Mouse (Mus musculus) Patski (cell line): ENCODE measurements around the gene Abr. TPM values are rescaled to one million over a fixed set of nuclear protein-coding genes. Genes with fewer than 3 reads are reported as not detected.

Experiments
- ATAC-seq: fragments of 100-300 bp; one replicate; pipeline ENCODE4 v1.8.0; 2021
- CTCF ChIA-PET: fragments of 350-600 bp; sonication (Branson Sonifier 250); formaldehyde crosslinking; loops from one replicate; lab custom pipeline; 2022; ENCODE audit warnings: inconsistent platforms; lab: Charles Lee
- POLR2A ChIA-PET: fragments of 350-600 bp; sonication (Branson Sonifier 250); formaldehyde crosslinking; loops from one replicate; lab custom pipeline; 2022; ENCODE audit warnings: antibody characterized with exemption, inconsistent platforms; lab: Charles Lee
- DNase-seq: peaks from one replicate; pipeline ENCODE4 v3.0.0-alpha.2; 2011; ENCODE audit warnings: low read depth, low spot score
- H3K27me3 ChIP-seq: fragments of 371-371 bp; one replicate; pipeline ENCODE4 v1.5.1; 2021
- CTCF ChIP-seq: fragments of 100-300 bp; IDR thresholded peaks from one replicate; pipeline ENCODE4 v1.5.1; 2021
- in situ Hi-C: fragments of 300-500 bp; cut with MboI; formaldehyde crosslinking; loops from 3 replicates; pipeline ENCODE4 v1.11.1; 2018; ENCODE audit warnings: low pct_unique_long_range_greater_than_20kb, mixed read lengths
- polyA plus RNA-seq: library from polyadenylated mRNA; unstranded; gene quantifications from one replicate; pipeline ENCODE4 v1.2.3, GENCODE M21; 2021

The Abr gene
- polyA plus RNA-seq, 1 experiment from 2014 or later, result 136 TPM

DNA sequence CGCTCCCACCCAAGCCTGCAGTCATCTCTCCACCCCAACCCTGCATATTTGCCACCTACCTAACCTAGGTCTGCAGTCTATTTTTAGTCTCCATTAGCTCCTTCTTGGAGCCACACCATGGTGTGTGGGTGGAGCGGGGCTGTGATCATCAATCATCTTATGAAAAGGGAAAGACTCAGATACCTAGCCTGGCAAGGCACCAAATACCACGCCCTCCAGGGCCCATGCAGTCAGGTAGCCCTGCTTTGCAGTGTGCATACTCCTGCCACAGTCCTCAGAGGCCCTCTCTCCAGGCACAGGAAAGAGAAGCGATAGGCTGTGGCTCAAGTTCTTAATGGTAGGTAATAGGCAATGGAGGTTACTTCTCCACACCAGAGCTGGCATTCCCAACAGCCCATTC is 128.9 kb downstream of the Abr start:
- in situ Hi-C loops, result no loop called here
- ATAC-seq, result no peak
- ChIA-PET POLR2A (interaction anchor here (1.1 kb wide), 1 partner anchor 15 kb away, joined by 3 read pairs; no protein-coding TSS in a partner anchor), CTCF (interaction anchor here (0.9 to 1.6 kb wide), 7 partner anchors 9 to 48 kb away, joined by 3 to 4 read pairs (median 3); no protein-coding TSS in a partner anchor)
- H3K27me3 ChIP-seq, result no peaks in the 10 kb centered on the region
- DNase-seq, result no peak
- TF ChIP-seq CTCF, result no peak

DNA sequence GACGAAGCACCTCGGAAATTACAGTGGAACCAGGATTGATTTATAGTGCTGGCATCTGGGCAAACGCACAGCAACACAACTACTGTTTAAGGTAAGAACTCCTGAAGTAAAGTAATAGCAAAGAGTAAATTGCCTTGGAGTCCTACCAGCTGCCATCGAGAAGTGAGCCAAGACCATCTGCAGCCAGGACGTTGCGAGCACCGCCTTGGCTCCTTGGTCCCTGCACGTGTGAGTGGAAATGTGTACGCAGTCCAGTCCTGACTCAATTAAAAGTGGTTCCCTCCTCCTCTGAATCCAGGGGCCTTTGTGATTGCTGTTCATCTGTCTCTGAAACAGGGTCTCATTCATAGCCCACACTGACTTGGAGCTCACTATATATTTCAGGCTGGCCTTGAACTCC is 130.3 kb downstream of the Abr start:
- no peaks in the 10 kb centered on the region for H3K27me3 ChIP-seq
- no peak for DNase-seq
- ChIA-PET CTCF (interaction anchor here (3.5 kb wide), 1 partner anchor 12 kb away, joined by 14 read pairs; no protein-coding TSS in a partner anchor), POLR2A (interaction anchor here (0.9 kb wide), 1 partner anchor 9 kb away, joined by 3 read pairs; no protein-coding TSS in a partner anchor)
- no peak for TF ChIP-seq CTCF
- no peak for ATAC-seq
- in situ Hi-C loops, result no loop called here

GRCm38 (mm10) chr11:76489407-76489806 is 132.7 kb downstream of the Abr start:
- ATAC-seq (no peak), DNase-seq (no peak)
- ChIA-PET CTCF (interaction anchor here (3.5 kb wide), 1 partner anchor 10 kb away, joined by 14 read pairs; no protein-coding TSS in a partner anchor), POLR2A (no interaction called here)
- in situ Hi-C loops, result no loop called here
- no peak for TF ChIP-seq CTCF
- H3K27me3 ChIP-seq, result no peaks in the 10 kb centered on the region

GRCm38 (mm10) chr11:76487024-76487423 is 135.1 kb downstream of the Abr start:
- in situ Hi-C loops, result no loop called here
- no peak for TF ChIP-seq CTCF
- H3K27me3 ChIP-seq, result no peaks in the 10 kb centered on the region
- CTCF ChIA-PET, result interaction anchor here (1.3 kb wide), 1 partner anchor 30 kb away, joined by 5 read pairs; no protein-coding TSS in a partner anchor
- ATAC-seq (no peak), DNase-seq (no peak)
- POLR2A ChIA-PET, result no interaction called here

- no peak for TF ChIP-seq CTCF
- no peak for ATAC-seq
- CTCF ChIA-PET, result interaction anchor here (1.3 to 1.5 kb wide), 2 partner anchors 10 to 24 kb away, joined by 3 read pairs; no protein-coding TSS in a partner anchor
- in situ Hi-C loops, result no loop called here
- H3K27me3 ChIP-seq, result no peaks in the 10 kb centered on the region
- POLR2A ChIA-PET, result no interaction called here
- DNase-seq, result no peak
Observed at GRCm38 (mm10) chr11:76484033-76484432, 138.1 kb downstream of the Abr start.

DNA sequence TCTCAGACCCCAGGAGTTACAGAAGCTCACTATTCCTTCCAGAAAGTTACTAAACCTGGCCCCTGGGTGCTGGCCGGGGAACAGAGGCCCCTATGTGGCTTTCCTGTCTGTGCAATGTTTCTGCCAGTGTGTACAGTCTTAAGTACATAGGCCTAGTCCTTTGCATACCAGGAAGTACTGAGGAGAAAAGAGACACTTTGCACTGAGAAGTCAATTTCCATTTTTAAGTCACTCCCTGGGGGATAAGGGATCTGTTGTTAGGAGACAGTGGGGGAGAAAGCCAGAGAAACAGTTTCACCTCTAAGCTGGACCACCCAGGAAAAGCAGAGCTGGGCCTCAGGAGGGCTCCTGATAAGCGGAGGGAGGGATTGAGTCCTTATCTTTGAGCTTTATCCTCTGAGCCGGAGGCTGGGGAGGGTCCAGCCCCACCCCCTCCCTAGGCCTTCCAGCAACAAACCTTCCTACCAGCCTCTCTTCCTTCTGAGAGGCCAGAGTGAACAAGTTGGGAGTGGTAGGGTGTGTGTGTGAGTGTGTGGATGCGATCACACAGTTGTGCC is 138.9 kb downstream of the Abr start:
- in situ Hi-C loops, result no loop called here
- CTCF ChIA-PET, result interaction anchor here (1.0 to 1.5 kb wide), 3 partner anchors 10 to 29 kb away, joined by 3 read pairs; no protein-coding TSS in a partner anchor
- ATAC-seq, result no peak

GRCm38 (mm10) chr11:76482697-76483096 is 139.4 kb downstream of the Abr start:
- POLR2A ChIA-PET, result interaction anchor here (0.7 to 0.9 kb wide), 2 partner anchors 9 to 13 kb away, joined by 3 to 4 read pairs; no protein-coding TSS in a partner anchor
- H3K27me3 ChIP-seq, result no peaks in the 10 kb centered on the region
- TF ChIP-seq CTCF, result no peak
- CTCF ChIA-PET, result interaction anchor here (1.0 to 1.5 kb wide), 3 partner anchors 11 to 28 kb away, joined by 3 read pairs; no protein-coding TSS in a partner anchor
- in situ Hi-C loops, result no loop called here
- ATAC-seq (no peak), DNase-seq (no peak)

More for the DNA sequence above, 138.9 kb downstream of the Abr start:
- no peaks in the 10 kb centered on the region for H3K27me3 ChIP-seq
- no peak for TF ChIP-seq CTCF
- POLR2A ChIA-PET, result interaction anchor here (0.6 to 0.9 kb wide), 2 partner anchors 8 to 147 kb away, joined by 3 read pairs; no protein-coding TSS in a partner anchor
- DNase-seq, result no peak

DNA sequence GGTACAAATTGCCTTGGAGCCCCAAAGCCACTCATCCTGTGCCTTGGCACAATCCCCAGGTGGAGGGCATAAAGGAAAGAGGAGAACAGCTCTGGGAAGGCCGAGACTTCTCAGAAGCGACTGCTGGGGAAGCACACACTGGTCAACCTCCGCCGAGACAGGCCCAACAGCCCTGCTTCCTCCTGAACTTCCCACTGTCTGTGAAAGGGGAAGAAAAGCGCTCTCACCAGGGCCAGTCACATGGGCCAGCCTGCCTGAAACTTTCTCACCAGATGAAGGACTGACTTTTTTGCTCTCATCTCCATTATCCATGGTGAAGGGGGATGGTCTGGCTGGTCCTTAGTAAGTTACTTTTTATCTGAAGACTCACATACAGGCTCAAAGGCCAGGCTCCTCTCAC is 139.9 kb downstream of the Abr start:
- no peak for TF ChIP-seq CTCF
- no peaks in the 10 kb centered on the region for H3K27me3 ChIP-seq
- ATAC-seq (no peak), DNase-seq (no peak)
- in situ Hi-C loops, result no loop called here
- POLR2A ChIA-PET, result interaction anchor here (0.7 to 0.9 kb wide), 2 partner anchors 9 to 12 kb away, joined by 3 to 4 read pairs; no protein-coding TSS in a partner anchor
- CTCF ChIA-PET, result interaction anchor here (1.0 to 1.4 kb wide), 2 partner anchors 11 to 14 kb away, joined by 3 read pairs; no protein-coding TSS in a partner anchor

GRCm38 (mm10) chr11:76479729-76480128 is 142.4 kb downstream of the Abr start:
- ChIA-PET CTCF (interaction anchor here (1.2 to 2.7 kb wide), 5 partner anchors 11 to 25 kb away, joined by 3 to 14 read pairs (median 9); no protein-coding TSS in a partner anchor), POLR2A (no interaction called here)
- no peak for TF ChIP-seq CTCF
- peak; percentile 4 for ATAC-seq
- DNase-seq, result no peak
- no peaks in the 10 kb centered on the region for H3K27me3 ChIP-seq
- in situ Hi-C loops, result no loop called here

GRCm38 (mm10) chr11:76478676-76479655 is 143.1 kb downstream of the Abr start:
- TF ChIP-seq CTCF, result no peak
- ATAC-seq (no peak), DNase-seq (no peak)
- ChIA-PET CTCF (interaction anchor here (1.2 to 2.7 kb wide), 5 partner anchors 10 to 24 kb away, joined by 3 to 14 read pairs (median 9); no protein-coding TSS in a partner anchor), POLR2A (no interaction called here)
- in situ Hi-C loops, result no loop called here
- H3K27me3 ChIP-seq, result no peaks in the 10 kb centered on the region
